ENCODE assay signal across 10 mouse cellular contexts in the genomic region with DNA sequence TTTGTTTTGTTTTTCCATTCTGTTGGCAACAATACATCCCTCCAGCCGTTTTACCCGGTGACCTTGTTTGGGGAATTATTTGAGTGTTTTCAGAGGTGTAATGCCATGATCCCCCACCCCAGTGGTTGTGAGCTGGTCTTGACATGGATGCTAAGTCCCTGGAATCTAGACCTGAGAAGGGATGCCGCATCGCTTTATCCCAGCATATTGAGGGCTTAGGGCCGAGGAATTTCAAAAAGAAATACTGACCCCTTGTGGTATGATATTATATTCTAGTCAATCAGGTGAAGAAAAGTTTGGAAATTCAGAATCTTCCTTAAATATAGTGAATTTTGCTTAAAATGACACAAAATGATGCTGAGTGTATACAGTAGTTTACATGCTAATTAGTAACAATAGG.
A peak's percentile ranks its signal among the peaks of the same experiment; 100 is the strongest.
DNase-seq lines count a peak whose midpoint lies in the region; ATAC-seq and TF ChIP-seq lines count a peak whose summit lies in the region.
"Had no signal": no experiment of that assay in that cellular context is flagged by ENCODE, and none has a peak within 500 bp of the region (broad histone marks: within the 10 kb centered on the region; RNA-seq: fewer than 3 reads in every experiment).

No protein-coding gene starts in this region.

- no peaks in the 10 kb centered on the region for H3K27me3 ChIP-seq in intestine, postnatal 0 days (replicated peaks; ENCODE audit: control insufficient read depth, insufficient read depth, low read length)
- H3K27me3 ChIP-seq in intestine, embryonic 16.5 days (replicated peaks; ENCODE audit: control insufficient read depth, insufficient read depth, low read length): no peaks in the 10 kb centered on the region
- no peaks in the 10 kb centered on the region for H3K27me3 ChIP-seq in midbrain, embryonic 12.5 days
- H3K27me3 ChIP-seq: heart, embryonic 13.5 days had no signal

- H3K9me3 ChIP-seq in intestine, postnatal 0 days (ENCODE audit: control insufficient read depth): no peaks in the 10 kb centered on the region
- H3K9me3 ChIP-seq in intestine, embryonic 16.5 days (ENCODE audit: control insufficient read depth, low read length): no peaks in the 10 kb centered on the region
- H3K9me3 ChIP-seq in midbrain, embryonic 12.5 days: no peaks in the 10 kb centered on the region
- H3K9me3 ChIP-seq: G1E; heart, embryonic 13.5 days had no signal

- no peak overlapping the region for H3K27ac ChIP-seq in intestine, postnatal 0 days (ENCODE audit: low read depth, low read length)
- H3K27ac ChIP-seq in intestine, embryonic 16.5 days (ENCODE audit: low read length): no peak overlapping the region
- H3K27ac ChIP-seq in midbrain, embryonic 12.5 days (replicated peaks): no peak overlapping the region
- H3K27ac ChIP-seq: heart, embryonic 13.5 days had no signal

- TF ChIP-seq CTCF in intestine, postnatal 0 days (IDR thresholded peaks at IDR 0.05; ENCODE audit: low read depth): peak; percentile 59

- H3K4me1 ChIP-seq in intestine, postnatal 0 days (replicated peaks; ENCODE audit: control insufficient read depth, insufficient read depth, low read length): no peaks in the 10 kb centered on the region
- H3K4me1 ChIP-seq in intestine, embryonic 16.5 days (ENCODE audit: control insufficient read depth, insufficient read depth, low read length): no peaks in the 10 kb centered on the region
- H3K4me1 ChIP-seq in midbrain, embryonic 12.5 days: no peaks in the 10 kb centered on the region
- H3K4me1 ChIP-seq: heart, embryonic 13.5 days had no signal

- H3K4me3 ChIP-seq in intestine, postnatal 0 days (ENCODE audit: low read depth, low read length): no peak overlapping the region
- H3K4me3 ChIP-seq in intestine, embryonic 16.5 days (ENCODE audit: low read length): no peak overlapping the region
- no peak overlapping the region for H3K4me3 ChIP-seq in midbrain, embryonic 12.5 days
- H3K4me3 ChIP-seq: heart, embryonic 13.5 days had no signal

- no peaks in the 10 kb centered on the region for H3K36me3 ChIP-seq in intestine, postnatal 0 days (ENCODE audit: control insufficient read depth, insufficient read depth)
- H3K36me3 ChIP-seq in intestine, embryonic 16.5 days (ENCODE audit: control insufficient read depth, insufficient read depth, low read length): no peaks in the 10 kb centered on the region
- no peaks in the 10 kb centered on the region for H3K36me3 ChIP-seq in midbrain, embryonic 12.5 days
- H3K36me3 ChIP-seq: G1E; heart, embryonic 13.5 days had no signal

- peak; percentile 43 for DNase-seq in Muller cell, postnatal 12 days (ENCODE audit: inconsistent ontology term)
- DNase-seq in embryo, embryonic 9.5 days (ENCODE audit: extremely low spot score): peak; percentile 24
- DNase-seq in testis, postnatal 10 days (ENCODE audit: low spot score): no peak
- no peak for DNase-seq in urinary bladder, postnatal 14 days (ENCODE audit: low spot score)
- no peak for DNase-seq in adrenal gland, adult 8-10 months

- H3K4me2 ChIP-seq in intestine, postnatal 0 days (replicated peaks; ENCODE audit: low read depth): peak overlapping the region; percentile 21; the same call in 1 of the 2 replicates
- H3K4me2 ChIP-seq in intestine, embryonic 16.5 days (ENCODE audit: low read depth, low read length): no peak overlapping the region
- no peak overlapping the region for H3K4me2 ChIP-seq in midbrain, embryonic 12.5 days (replicated peaks)
- H3K4me2 ChIP-seq: heart, embryonic 13.5 days had no signal

- 28% methylated on average over 5 of the region's 5 CpGs for WGBS in intestine, postnatal 0 days
- WGBS in intestine, embryonic 16.5 days: 21% methylated on average over 5 of the region's 5 CpGs
- WGBS in midbrain, embryonic 12.5 days: 23% methylated on average over 5 of the region's 5 CpGs

- no peak overlapping the region for H3K9ac ChIP-seq in intestine, postnatal 0 days (ENCODE audit: low read depth, low read length)
- H3K9ac ChIP-seq in intestine, embryonic 16.5 days (ENCODE audit: low read depth, low read length): no peak overlapping the region
- no peak overlapping the region for H3K9ac ChIP-seq in midbrain, embryonic 12.5 days (replicated peaks)
- H3K9ac ChIP-seq: heart, embryonic 13.5 days had no signal

- no peak for ATAC-seq in intestine, postnatal 0 days
- ATAC-seq in intestine, embryonic 16.5 days: no peak
- peak; percentile 77 for ATAC-seq in midbrain, embryonic 12.5 days (ENCODE audit: low FRiP score, low read depth)

Comparison
In these comparisons a context has a peak if more than half of its experiments do, and no peak if none do; other contexts are left out.
1. DNase-seq: peak in Muller cell, postnatal 12 days (single experiment) and embryo, embryonic 9.5 days (single experiment); none in testis, postnatal 10 days (single experiment), urinary bladder, postnatal 14 days (single experiment) and adrenal gland, adult 8-10 months (single experiment).